9 mouse cellular contexts compared by ENCODE assay signal in the genomic region with DNA sequence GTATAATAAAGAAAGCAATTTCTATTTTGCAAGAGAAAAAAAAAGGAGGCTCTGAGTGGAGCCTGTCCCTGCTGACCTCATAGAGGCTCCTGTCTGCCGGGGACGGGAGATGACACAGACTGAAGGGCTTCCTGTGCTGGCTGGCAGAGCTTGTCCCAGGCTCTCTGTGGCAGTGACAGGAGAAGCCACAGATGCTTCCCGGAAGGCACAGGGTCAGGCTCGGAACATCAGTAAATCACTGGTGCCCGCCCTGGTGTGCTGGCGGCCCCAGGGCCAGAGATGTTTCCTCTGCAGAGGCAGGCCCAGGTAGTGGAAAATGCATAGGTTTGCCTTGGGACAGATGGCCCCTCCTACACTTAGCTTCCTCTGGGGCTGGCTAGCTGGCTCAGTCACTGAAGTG. TPM values are rescaled to one million over a fixed set of nuclear protein-coding genes. Genes with fewer than 3 reads are reported as not detected.
A peak's percentile ranks its signal among the peaks of the same experiment; 100 is the strongest.
DNase-seq lines count a peak whose midpoint lies in the region; ATAC-seq and TF ChIP-seq lines count a peak whose summit lies in the region.
"Had no signal": no experiment of that assay in that cellular context is flagged by ENCODE, and none has a peak within 500 bp of the region (broad histone marks: within the 10 kb centered on the region; RNA-seq: fewer than 3 reads in every experiment).

No protein-coding gene starts in this region.

- no peaks in the 10 kb centered on the region for H3K36me3 ChIP-seq in forebrain, embryonic 10.5 days (replicated peaks)
- no peaks in the 10 kb centered on the region for H3K36me3 ChIP-seq in forebrain, embryonic 11.5 days (ENCODE audit: control insufficient read depth, insufficient read depth, low read length)
- no peaks in the 10 kb centered on the region for H3K36me3 ChIP-seq in heart, postnatal 0 days (replicated peaks; ENCODE audit: control insufficient read depth, insufficient read depth, low read length)
- no peaks in the 10 kb centered on the region for H3K36me3 ChIP-seq in lung, embryonic 14.5 days (ENCODE audit: insufficient read depth)

- H3K27me3 ChIP-seq in forebrain, embryonic 10.5 days (ENCODE audit: poor library complexity, severe bottlenecking): no peaks in the 10 kb centered on the region
- H3K27me3 ChIP-seq in forebrain, embryonic 11.5 days (ENCODE audit: control insufficient read depth, insufficient read depth, low read length): no peaks in the 10 kb centered on the region
- H3K27me3 ChIP-seq in heart, postnatal 0 days (ENCODE audit: control insufficient read depth, insufficient read depth, low read length): no peaks in the 10 kb centered on the region
- no peaks in the 10 kb centered on the region for H3K27me3 ChIP-seq in lung, embryonic 14.5 days (ENCODE audit: insufficient read depth, low read length)

- TF ChIP-seq EP300 in heart, postnatal 0 days (IDR thresholded peaks at IDR 0.05; ENCODE audit: low read depth): no peak

- 62% methylated on average over 6 of the region's 6 CpGs for WGBS in forebrain, embryonic 10.5 days
- 74% methylated on average over 6 of the region's 6 CpGs for WGBS in forebrain, embryonic 11.5 days
- 26% methylated on average over 6 of the region's 6 CpGs for WGBS in heart, postnatal 0 days
- WGBS in lung, embryonic 14.5 days: 26% methylated on average over 6 of the region's 6 CpGs

- H3K4me1 ChIP-seq in forebrain, embryonic 10.5 days: peaks cover 14% of the 10 kb centered on the region
- no peaks in the 10 kb centered on the region for H3K4me1 ChIP-seq in forebrain, embryonic 11.5 days (replicated peaks; ENCODE audit: control insufficient read depth, insufficient read depth, low read length)
- peaks cover 7% of the 10 kb centered on the region; the same call in 1 of the 2 replicates for H3K4me1 ChIP-seq in heart, postnatal 0 days (ENCODE audit: control insufficient read depth, insufficient read depth)
- H3K4me1 ChIP-seq in lung, embryonic 14.5 days (ENCODE audit: insufficient read depth): peaks cover under 1% of the 10 kb centered on the region; the same call in 1 of the 2 replicates

- H3K9ac ChIP-seq in forebrain, embryonic 11.5 days (ENCODE audit: low read length): no peak overlapping the region
- H3K9ac ChIP-seq in heart, postnatal 0 days (replicated peaks; ENCODE audit: low read depth, low read length): no peak overlapping the region
- H3K9ac ChIP-seq in lung, embryonic 14.5 days: no peak overlapping the region

- TF ChIP-seq CTCF in heart, postnatal 0 days (IDR thresholded peaks at IDR 0.05; ENCODE audit: low read depth): no peak
- TF ChIP-seq CTCF in lung, embryonic 14.5 days (IDR thresholded peaks at IDR 0.05; ENCODE audit: low read depth): no peak

- peak overlapping the region; percentile 25; the same call in 1 of the 2 replicates for H3K27ac ChIP-seq in forebrain, embryonic 10.5 days
- H3K27ac ChIP-seq in forebrain, embryonic 11.5 days (ENCODE audit: low read depth, low read length): no peak overlapping the region
- H3K27ac ChIP-seq in heart, postnatal 0 days (ENCODE audit: low read depth): peak overlapping the region; percentile 25; the same call in 1 of the 2 replicates
- peak overlapping the region; percentile 50 for H3K27ac ChIP-seq in lung, embryonic 14.5 days (ENCODE audit: low read depth)

- H3K9me3 ChIP-seq in forebrain, embryonic 10.5 days: no peaks in the 10 kb centered on the region
- H3K9me3 ChIP-seq in forebrain, embryonic 11.5 days (ENCODE audit: control insufficient read depth, low read length): no peaks in the 10 kb centered on the region
- no peaks in the 10 kb centered on the region for H3K9me3 ChIP-seq in heart, postnatal 0 days (replicated peaks; ENCODE audit: control insufficient read depth, low read length)
- no peaks in the 10 kb centered on the region for H3K9me3 ChIP-seq in lung, embryonic 14.5 days (ENCODE audit: low read depth, low read length)

- H3K4me3 ChIP-seq in forebrain, embryonic 10.5 days: no peak overlapping the region
- H3K4me3 ChIP-seq in forebrain, embryonic 11.5 days (ENCODE audit: low read depth, low read length): no peak overlapping the region
- H3K4me3 ChIP-seq in heart, postnatal 0 days (ENCODE audit: low read depth, low read length): no peak overlapping the region
- H3K4me3 ChIP-seq in lung, embryonic 14.5 days (ENCODE audit: low read depth, low read length): no peak overlapping the region

- H3K4me2 ChIP-seq in forebrain, embryonic 11.5 days (ENCODE audit: low read depth, low read length, severe bottlenecking): no peak overlapping the region
- H3K4me2 ChIP-seq in heart, postnatal 0 days (ENCODE audit: low read depth, low read length): no peak overlapping the region
- 0 out of 2 replicates have a peak overlapping the region, but pooled peaks have one; percentile 10 for H3K4me2 ChIP-seq in lung, embryonic 14.5 days

- DNase-seq in forebrain, embryonic 10.5 days (ENCODE audit: extremely low spot score, low spot score): no peak
- no peak for DNase-seq in forebrain, embryonic 11.5 days (ENCODE audit: low spot score)
- peak; percentile 53 for DNase-seq in T-cell, adult 2 months (ENCODE audit: low spot score)
- DNase-seq in heart, postnatal 0 days (ENCODE audit: low spot score): no peak
- DNase-seq in lung, embryonic 14.5 days: peak; percentile 58
- no peak for DNase-seq in urinary bladder, postnatal 14 days (ENCODE audit: low spot score)
- no peak for DNase-seq in layer of hippocampus, postnatal 10 days (ENCODE audit: low spot score in 2 of 2)
- DNase-seq: cerebellum, adult 2 months had no signal

- ATAC-seq in forebrain, embryonic 11.5 days (replicated peaks; ENCODE audit: low FRiP score): no peak
- ATAC-seq in heart, postnatal 0 days (ENCODE audit: insufficient read depth, low read depth): peak; percentile 56; the same call in 1 of the 2 replicates
- ATAC-seq in lung, embryonic 14.5 days (ENCODE audit: insufficient read depth): peak; percentile 49; the same call in 1 of the 2 replicates
- ATAC-seq in monocyte, adult 5-6 weeks (replicated peaks; ENCODE audit: insufficient number of reproducible peaks, low FRiP score, low TSS enrichment, poor library complexity, severe bottlenecking): no peak

RNA-seq across cellular contexts. Expression of a gene that starts 20.8 kb away (rescaled TPM):
- polyA plus RNA-seq in forebrain, embryonic 10.5 days (2016; fragmentation: Nextera tagmentation; extraction: Ambion mirVana): 7.3 and 7.8 TPM in 2 replicates
- 10.4 and 10.6 TPM in 2 replicates for polyA plus RNA-seq in forebrain, embryonic 11.5 days (2014; fragmentation: Nextera tagmentation; extraction: Ambion mirVana)
- total RNA-seq in heart, postnatal 0 days (2014; rRNA removed; ENCODE audit: low replicate concordance): 11.2 and 12.3 TPM in 2 replicates
- 2.8 and 3.1 TPM in 2 replicates for polyA plus RNA-seq in heart, postnatal 0 days (2015; fragmentation: Nextera tagmentation; extraction: Ambion mirVana)
- 18.4 and 19.9 TPM in 2 replicates for polyA plus RNA-seq in lung, embryonic 14.5 days (2014; fragmentation: Nextera tagmentation; extraction: Ambion mirVana)
- total RNA-seq in monocyte, adult 5-6 weeks (2017): 16.5 to 33.7 TPM (median 17.8 TPM) in 3 replicates
- total RNA-seq in layer of hippocampus, postnatal 10 days (2021): 10 to 100 TPM; 34.8 to 38.0 TPM

RNA-seq across cellular contexts. Expression of a gene that starts 56.3 kb away (rescaled TPM):
- 104 and 105 TPM in 2 replicates for polyA plus RNA-seq in forebrain, embryonic 10.5 days (2016; fragmentation: Nextera tagmentation; extraction: Ambion mirVana)
- 98.9 and 102 TPM in 2 replicates for polyA plus RNA-seq in forebrain, embryonic 11.5 days (2014; fragmentation: Nextera tagmentation; extraction: Ambion mirVana)
- total RNA-seq in heart, postnatal 0 days (2014; rRNA removed; ENCODE audit: low replicate concordance): 17.9 and 31.0 TPM in 2 replicates
- 56.1 and 58.4 TPM in 2 replicates for polyA plus RNA-seq in heart, postnatal 0 days (2015; fragmentation: Nextera tagmentation; extraction: Ambion mirVana)
- polyA plus RNA-seq in lung, embryonic 14.5 days (2014; fragmentation: Nextera tagmentation; extraction: Ambion mirVana): 94.9 and 98.5 TPM in 2 replicates
- total RNA-seq in monocyte, adult 5-6 weeks (2017): 17.1 to 48.6 TPM (median 38.2 TPM) in 3 replicates
- total RNA-seq in layer of hippocampus, postnatal 10 days (2021): 10 to 100 TPM; 69.6 to 88.4 TPM

Comparison
In these comparisons a context has a peak if more than half of its experiments do, and no peak if none do; other contexts are left out.
1. DNase-seq: peak in T-cell, adult 2 months (single experiment) and lung, embryonic 14.5 days (single experiment); none in forebrain, embryonic 10.5 days (single experiment), forebrain, embryonic 11.5 days (single experiment), heart, postnatal 0 days (single experiment), urinary bladder, postnatal 14 days (single experiment) and layer of hippocampus, postnatal 10 days (0 of 2).
2. ATAC-seq: peak in heart, postnatal 0 days (single experiment) and lung, embryonic 14.5 days (single experiment); none in forebrain, embryonic 11.5 days (single experiment) and monocyte, adult 5-6 weeks (single experiment).